Mouse (Mus musculus): ENCODE measurements around the gene Ccdc152.
A peak's percentile ranks its signal among the peaks of the same experiment; 100 is the strongest.
"Not testable (repeated sequence)": the region's sequence is repeated elsewhere in the genome, so short reads cannot be mapped to it uniquely, and the experiment has no call there.

Gene Ccdc152

GRCm38 (mm10) chr15:3279242-3279641 is 24.1 kb downstream of the Ccdc152 start:
- DNase-seq (ENCODE audit: low spot score in 2 of 2) = no peak

DNA sequence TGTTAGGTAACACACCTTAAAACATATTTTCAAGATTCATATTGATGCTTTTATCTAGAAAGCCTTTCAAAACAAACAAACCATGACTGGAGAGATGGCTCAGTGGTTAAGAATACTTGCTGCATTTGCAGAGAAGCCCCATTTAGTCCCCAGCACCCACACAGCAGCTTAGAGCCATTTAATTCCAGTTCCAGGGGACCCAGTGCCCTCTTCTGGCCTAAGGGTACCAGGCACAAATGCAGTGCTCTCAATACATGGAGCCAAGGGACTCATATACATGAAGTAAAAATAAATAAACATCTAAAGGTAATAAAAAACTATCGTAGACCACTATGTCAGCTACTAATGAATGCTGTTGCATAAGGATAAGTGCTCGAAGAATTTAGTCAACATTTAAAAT is 25.9 kb downstream of the Ccdc152 start:
- no peak for DNase-seq (ENCODE audit: low spot score in 2 of 2)

- DNase-seq (ENCODE audit: low spot score in 2 of 2) = no peak
Observed at GRCm38 (mm10) chr15:3273191-3273590, 30.1 kb downstream of the Ccdc152 start.

GRCm38 (mm10) chr15:3271216-3271615 is 32.1 kb downstream of the Ccdc152 start:
- no peak for DNase-seq (ENCODE audit: low spot score in 2 of 2)

DNA sequence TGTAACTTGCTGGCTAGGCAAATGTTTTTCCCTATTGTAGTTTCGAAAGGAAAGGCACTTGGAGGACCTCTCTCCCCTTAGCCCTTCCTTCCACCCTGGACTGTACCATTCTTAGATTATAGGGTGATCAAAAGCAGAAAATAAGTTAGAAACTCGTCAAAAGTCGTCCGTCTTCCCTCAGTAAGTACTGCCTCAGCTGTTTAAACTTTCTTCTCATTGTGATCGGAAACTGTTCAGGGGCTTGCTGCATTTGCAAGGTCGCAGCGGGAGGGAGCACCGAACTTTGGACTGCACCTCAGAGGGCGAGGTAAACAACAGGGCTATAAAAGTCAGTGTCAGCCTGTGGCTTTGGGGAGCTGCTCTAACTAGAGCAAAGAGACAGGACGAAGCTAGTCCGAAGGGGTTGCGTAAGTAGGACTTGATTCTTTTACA is 32.7 kb downstream of the Ccdc152 start:
- peak in 1 of 2 experiments; percentile 59 for DNase-seq (ENCODE audit: low spot score in 2 of 2)

DNA sequence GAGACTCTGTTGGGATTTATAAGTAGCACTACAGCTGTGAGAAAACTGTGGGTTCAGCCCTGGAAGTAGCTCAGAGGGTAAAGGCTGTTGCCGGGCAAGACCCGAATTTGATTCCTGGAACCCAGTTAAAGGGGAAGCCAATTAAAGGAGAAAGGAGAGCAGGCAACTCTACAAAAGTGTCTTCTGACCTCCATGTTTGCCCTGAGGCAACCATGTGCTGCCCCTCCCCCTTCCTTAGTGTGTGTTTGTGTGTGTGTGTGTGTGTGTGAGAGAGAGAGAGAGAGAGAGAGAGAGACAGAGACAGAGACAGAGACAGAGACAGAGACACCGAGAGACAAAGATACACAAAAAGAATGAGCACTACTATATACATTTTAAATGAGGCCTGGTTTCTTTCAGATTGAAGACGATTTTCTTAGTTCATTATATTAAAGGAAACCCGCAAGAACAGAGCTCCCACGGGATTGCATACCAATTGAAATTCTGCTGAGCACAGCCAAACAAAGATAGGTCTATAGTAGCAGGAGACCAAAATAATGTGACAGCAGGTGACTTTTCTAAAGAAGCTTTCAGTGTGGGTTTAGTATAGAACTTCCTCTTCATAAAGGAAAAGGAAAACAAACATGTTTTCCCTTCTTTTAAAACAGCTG is 33.2 kb downstream of the Ccdc152 start:
- DNase-seq (ENCODE audit: low spot score in 2 of 2) = no peak

- DNase-seq (ENCODE audit: low spot score in 2 of 2) = no peak
Observed at GRCm38 (mm10) chr15:3269496-3269895, 33.8 kb downstream of the Ccdc152 start.

GRCm38 (mm10) chr15:3268247-3268646 is 35.1 kb downstream of the Ccdc152 start, which contains the start of gene Selenop:
TSS of gene Selenop (plus strand) at chr15:3268547.
- no peak for DNase-seq (ENCODE audit: low spot score in 2 of 2)

- DNase-seq (ENCODE audit: low spot score in 2 of 2) = no peak
Observed at GRCm38 (mm10) chr15:3264828-3265227, 38.5 kb downstream of the Ccdc152 start.

DNA sequence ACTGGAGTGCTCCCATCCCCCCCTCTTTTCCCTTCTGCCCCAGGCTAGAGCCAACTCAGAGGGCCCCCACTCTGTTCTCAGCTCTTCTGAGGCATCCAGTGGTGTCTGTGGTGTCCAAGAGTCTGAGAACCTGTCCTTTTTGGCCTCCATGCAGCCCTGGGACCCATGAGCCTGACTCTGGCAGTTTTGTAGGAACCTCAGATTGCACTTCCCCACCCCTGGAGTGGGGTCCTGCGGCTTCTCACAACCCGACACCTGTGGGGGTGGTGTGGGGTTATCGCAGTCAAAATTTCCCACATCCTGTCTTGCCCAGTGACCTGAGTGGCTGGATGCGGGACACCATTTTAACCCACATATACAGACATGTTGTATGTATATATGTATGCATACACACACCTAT is 39.0 kb downstream of the Ccdc152 start:
- DNase-seq (ENCODE audit: low spot score in 2 of 2) = no peak

- DNase-seq (ENCODE audit: low spot score in 2 of 2) = no peak
Observed at GRCm38 (mm10) chr15:3262883-3263282, 40.4 kb downstream of the Ccdc152 start.

DNA sequence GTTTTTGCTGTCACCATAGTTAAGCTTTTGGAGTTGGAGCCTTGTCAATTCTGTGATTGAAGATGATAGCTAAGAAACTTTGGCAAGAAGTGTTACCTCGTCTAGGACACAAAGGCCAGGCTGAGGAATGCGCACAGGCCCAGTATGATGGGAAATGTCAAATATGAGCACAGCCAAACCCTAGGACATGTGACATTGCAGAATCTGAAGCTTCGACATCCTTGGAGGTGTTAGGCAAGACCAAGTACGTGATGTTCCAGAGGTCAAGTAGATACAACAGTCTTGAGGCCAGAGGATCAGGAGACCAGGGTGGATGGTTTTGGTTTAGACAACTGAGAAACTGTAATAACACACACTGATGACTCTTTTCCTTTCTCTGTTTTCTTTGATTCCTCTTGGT is 43.0 kb downstream of the Ccdc152 start:
- no peak for DNase-seq (ENCODE audit: low spot score in 2 of 2)

DNA sequence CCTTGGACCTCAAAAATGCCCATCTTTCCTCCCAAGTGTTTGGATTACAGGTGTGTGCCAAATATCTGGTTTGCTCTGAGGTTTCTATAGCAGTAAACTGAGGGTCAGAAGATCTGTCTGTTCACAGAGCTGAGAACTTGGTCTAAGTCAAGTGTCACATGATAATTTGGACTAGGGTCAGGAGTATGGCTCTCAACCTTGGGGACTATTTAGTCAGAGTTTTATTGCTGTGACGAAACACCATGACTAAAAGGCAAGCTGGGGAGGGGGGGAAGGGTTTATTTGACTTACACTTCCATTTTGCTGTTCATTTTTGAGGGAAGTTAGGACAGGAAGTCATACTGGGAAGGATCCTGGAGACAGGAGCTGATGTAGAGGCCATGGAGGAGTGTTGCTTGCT is 44.3 kb downstream of the Ccdc152 start:
- DNase-seq (ENCODE audit: low spot score in 2 of 2) = no peak

DNA sequence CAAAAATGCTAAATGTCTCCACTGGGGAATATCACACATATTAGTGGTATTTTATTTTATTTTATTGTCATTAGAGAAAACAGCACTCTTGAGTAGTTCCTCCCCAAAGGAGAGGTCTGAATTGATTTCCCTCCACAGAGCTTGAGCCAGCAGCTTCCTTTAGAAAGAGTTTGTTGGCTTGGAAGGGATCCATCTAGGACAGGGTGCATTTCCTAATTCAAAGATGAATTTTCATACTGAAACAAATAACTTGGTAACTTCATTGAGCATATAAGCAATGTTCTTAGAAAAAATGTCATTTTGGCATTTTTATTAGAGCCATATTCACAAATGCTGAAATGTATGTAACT is 51.6 kb downstream of the Ccdc152 start:
- DNase-seq (ENCODE audit: low spot score in 2 of 2) = no peak

GRCm38 (mm10) chr15:3251031-3251717 is 52.2 kb downstream of the Ccdc152 start:
- no peak for DNase-seq (ENCODE audit: low spot score in 2 of 2)

GRCm38 (mm10) chr15:3250620-3251019 is 52.7 kb downstream of the Ccdc152 start:
- DNase-seq (ENCODE audit: low spot score in 2 of 2) = no peak

- not testable (repeated sequence) for DNase-seq (ENCODE audit: low spot score in 2 of 2)
Observed at GRCm38 (mm10) chr15:3245036-3245435, 58.3 kb downstream of the Ccdc152 start.

- DNase-seq (ENCODE audit: low spot score in 2 of 2) = peak in 1 of 2 experiments; percentile 33
Observed at GRCm38 (mm10) chr15:3237963-3238362, 65.4 kb downstream of the Ccdc152 start.

GRCm38 (mm10) chr15:3236338-3236737 is 67.0 kb downstream of the Ccdc152 start:
- DNase-seq (ENCODE audit: low spot score in 2 of 2) = no peak

DNA sequence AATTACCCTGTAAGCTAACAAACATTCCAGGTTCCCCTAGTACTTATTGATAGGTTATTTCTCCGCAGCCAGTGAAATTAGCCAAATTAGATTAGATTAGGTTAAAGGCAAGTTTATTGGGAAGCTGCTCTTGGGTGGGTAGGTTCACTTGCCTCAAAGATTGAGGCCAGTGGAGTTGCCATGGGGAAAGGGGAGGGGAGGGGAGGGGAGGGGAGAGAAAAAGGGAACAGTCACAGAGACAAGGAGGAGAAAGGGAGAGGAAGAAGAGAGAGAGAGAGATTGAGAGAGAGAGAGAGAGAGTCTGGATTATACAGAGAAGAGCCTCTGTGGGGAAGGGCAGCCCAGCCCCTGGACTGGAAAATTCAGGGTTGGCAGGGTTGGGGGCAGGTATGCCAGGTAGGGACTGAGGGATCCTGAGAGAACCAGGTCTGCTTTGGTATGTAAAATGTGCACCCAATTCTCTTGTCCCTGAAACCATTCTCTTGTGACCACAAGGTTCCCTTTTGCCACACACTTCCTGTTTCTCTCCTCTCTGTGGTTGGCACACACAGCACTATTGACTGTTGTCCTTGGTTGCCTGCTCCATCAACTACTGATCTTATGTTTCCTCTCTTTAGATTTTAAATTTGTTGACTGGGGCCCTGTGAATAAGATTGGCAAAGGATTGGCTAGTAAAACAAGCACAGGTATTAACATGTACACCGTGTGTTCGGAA is 69.3 kb downstream of the Ccdc152 start:
- DNase-seq (ENCODE audit: low spot score in 2 of 2) = peak in 1 of 2 experiments; percentile 6

GRCm38 (mm10) chr15:3232168-3232835 is 71.0 kb downstream of the Ccdc152 start:
- DNase-seq (ENCODE audit: low spot score in 2 of 2) = no peak

DNA sequence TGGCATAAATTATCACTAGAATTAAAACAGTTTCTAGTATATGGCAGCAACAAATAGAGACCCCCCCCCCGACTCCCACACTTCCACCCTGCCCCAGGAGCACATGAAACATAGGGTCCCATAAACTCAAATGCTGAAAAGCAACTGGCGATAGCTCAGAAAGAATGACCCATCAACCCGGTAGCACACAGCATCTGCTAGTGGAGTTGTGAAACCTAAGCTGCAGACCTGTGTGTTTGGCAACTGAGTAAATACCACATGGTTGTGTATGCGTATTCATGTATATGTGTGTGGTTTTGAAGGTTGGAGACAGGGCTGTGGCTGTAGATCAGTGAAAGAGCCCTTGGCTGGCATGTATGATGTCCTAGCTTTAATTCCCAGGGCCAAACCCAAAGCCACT is 72.3 kb downstream of the Ccdc152 start:
- DNase-seq (ENCODE audit: low spot score in 2 of 2) = no peak

Measured in left cerebral cortex, adult 9 months (tissue).